Mouse (Mus musculus) MEL (cell line): Measurements from ENCODE around the gene Ptpn20. TPM values are rescaled to one million over a fixed set of nuclear protein-coding genes. Genes with fewer than 3 reads are reported as not detected.

Source experiments
- DNase-seq: peaks from one replicate; pipeline ENCODE4 v3.0.0; 2011; ENCODE audit warnings: low read depth, low spot score
- H3K27ac ChIP-seq: 2 replicates; pipeline ENCODE4 v1.5.1; 2012; ENCODE audit warnings: low read depth, mild to moderate bottlenecking, control low read depth, low read length, moderate library complexity; ENCODE audit not compliant: control insufficient read depth
- H3K27me3 ChIP-seq, 2 experiments: fragments of 150-350 bp in 1 of 2; sonication (generic) in 1 of 2; 2 replicates each; pipeline ENCODE4 v1.6.1; 2012; ENCODE audit warnings: low read length in 2 of 2, mild to moderate bottlenecking in 2 of 2, improper control_type of control experiment in 1 of 2, moderate library complexity in 1 of 2; ENCODE audit not compliant: insufficient read depth in 2 of 2, control insufficient read depth in 1 of 2
- H3K36me3 ChIP-seq, 2 experiments: 2 replicates each; pipeline ENCODE4 v1.6.1; 2012 to 2014; ENCODE audit warnings: low read length in 2 of 2, improper control_type of control experiment in 1 of 2, inconsistent platforms in 1 of 2, mild to moderate bottlenecking in 1 of 2; ENCODE audit not compliant: insufficient read depth in 2 of 2, control insufficient read depth in 1 of 2
- H3K4me1 ChIP-seq, 2 experiments: fragments of 150-350 bp in 1 of 2; sonication (generic) in 1 of 2; 2 replicates each; pipeline ENCODE4 v1.6.1; 2012; ENCODE audit warnings: low read length in 2 of 2, improper control_type of control experiment in 1 of 2, mild to moderate bottlenecking in 1 of 2; ENCODE audit not compliant: insufficient read depth in 2 of 2, control insufficient read depth in 1 of 2
- H3K4me3 ChIP-seq, 2 experiments: fragments of 150-350 bp in 1 of 2; sonication (generic) in 1 of 2; 2 replicates each; pipeline ENCODE4 v1.5.1; 2012; ENCODE audit warnings: low read depth in 2 of 2, low read length in 2 of 2, mild to moderate bottlenecking in 2 of 2, moderate library complexity in 2 of 2, control low read depth in 1 of 2, improper control_type of control experiment in 1 of 2; ENCODE audit not compliant: control insufficient read depth in 1 of 2, insufficient read depth in 1 of 2
- H3K79me2 ChIP-seq: 2 replicates; pipeline ENCODE4 v1.6.1; 2012; ENCODE audit warnings: mild to moderate bottlenecking, low read length, moderate library complexity; ENCODE audit not compliant: control insufficient read depth, poor library complexity, insufficient read depth
- H3K9ac ChIP-seq: 2 replicates; pipeline ENCODE4 v1.6.1; 2012; ENCODE audit warnings: low read depth, mild to moderate bottlenecking, control low read depth, low read length, moderate library complexity; ENCODE audit not compliant: control insufficient read depth, poor library complexity, severe bottlenecking
- H3K9me3 ChIP-seq: fragments of 150-350 bp; sonication (generic); replicated peaks from 2 replicates; pipeline ENCODE4 v1.6.1; 2012; ENCODE audit warnings: mild to moderate bottlenecking, low read length, improper control_type of control experiment, moderate library complexity; ENCODE audit not compliant: insufficient read depth
- BHLHE40 ChIP-seq: IDR thresholded peaks from 2 replicates; pipeline ENCODE4 v1.6.1; 2012; ENCODE audit warnings: low read depth, mild to moderate bottlenecking, inconsistent platforms, low read length, improper control_type of control experiment, borderline replicate concordance
- CHD1 ChIP-seq: IDR thresholded peaks from 2 replicates; pipeline ENCODE4 v1.6.1; 2012; ENCODE audit warnings: low read depth, mild to moderate bottlenecking, inconsistent platforms, low read length, improper control_type of control experiment
- E2F4 ChIP-seq: IDR thresholded peaks from 2 replicates; pipeline ENCODE4 v1.6.1; 2011; ENCODE audit warnings: low read depth, low read length, improper control_type of control experiment, borderline replicate concordance
- ELF1 ChIP-seq: IDR thresholded peaks from 2 replicates; pipeline ENCODE4 v1.6.1; 2014; ENCODE audit warnings: low read depth, mild to moderate bottlenecking, inconsistent platforms, low read length, improper control_type of control experiment, moderate library complexity
- MAFK ChIP-seq: IDR thresholded peaks from 2 replicates; pipeline ENCODE4 v1.6.1; 2011; ENCODE audit warnings: low read depth, mild to moderate bottlenecking, low read length, improper control_type of control experiment, borderline replicate concordance
- MYB ChIP-seq: IDR thresholded peaks from 2 replicates; pipeline ENCODE4 v1.6.1; 2011; ENCODE audit warnings: mild to moderate bottlenecking, low read depth, low read length, improper control_type of control experiment
- MYC ChIP-seq: IDR thresholded peaks from 2 replicates; pipeline ENCODE4 v1.6.1; 2011; ENCODE audit warnings: low read depth, mild to moderate bottlenecking, low read length, improper control_type of control experiment, moderate library complexity
- POLR2AphosphoS5 ChIP-seq: IDR thresholded peaks from 2 replicates; pipeline ENCODE4 v1.6.1; 2012; ENCODE audit warnings: low read depth, borderline replicate concordance, mild to moderate bottlenecking, inconsistent platforms, low read length, moderate library complexity, mixed read lengths
- RCOR1 ChIP-seq: IDR thresholded peaks from 2 replicates; pipeline ENCODE4 v1.6.1; 2012; ENCODE audit warnings: low read depth, mild to moderate bottlenecking, inconsistent platforms, low read length, improper control_type of control experiment
- TAL1 ChIP-seq: IDR thresholded peaks from 2 replicates; pipeline ENCODE4 v1.6.1; 2012; ENCODE audit warnings: mild to moderate bottlenecking, inconsistent platforms, low read length, moderate library complexity, mixed read lengths
- UBTF ChIP-seq: IDR thresholded peaks from 2 replicates; pipeline ENCODE4 v1.6.1; 2012; ENCODE audit warnings: low read depth, mild to moderate bottlenecking, inconsistent platforms, low read length, improper control_type of control experiment, moderate library complexity, borderline replicate concordance; ENCODE audit not compliant: insufficient read depth
- USF1 ChIP-seq: IDR thresholded peaks from 2 replicates; pipeline ENCODE4 v1.6.1; 2014; ENCODE audit warnings: low read depth, mild to moderate bottlenecking, inconsistent platforms, low read length, improper control_type of control experiment, moderate library complexity
- ZC3H11A ChIP-seq: IDR thresholded peaks from 2 replicates; pipeline ENCODE4 v1.6.1; 2012; ENCODE audit warnings: low read depth, mild to moderate bottlenecking, inconsistent platforms, low read length, improper control_type of control experiment
- ZKSCAN1 ChIP-seq: IDR thresholded peaks from 2 replicates; pipeline ENCODE4 v1.6.1; 2012; ENCODE audit warnings: low read depth, mild to moderate bottlenecking, inconsistent platforms, low read length, improper control_type of control experiment, moderate library complexity
- ZMIZ1 ChIP-seq: IDR thresholded peaks from 2 replicates; pipeline ENCODE4 v1.6.1; 2012; ENCODE audit warnings: low read depth, mild to moderate bottlenecking, inconsistent platforms, low read length, improper control_type of control experiment, moderate library complexity
- polyA plus RNA-seq, 2 experiments: library from polyadenylated mRNA; stranded (reverse) in 1 of 2; unstranded in 1 of 2; fragments of >175 nt in 1 of 2; fragments of >200 nt in 1 of 2; gene quantifications; 2 replicates each; pipeline versions ENCODE4 v1.2.1 to v1.2.4; 2012; ENCODE audit warnings: low replicate concordance in 2 of 2, low read depth in 1 of 2; ENCODE audit not compliant: insufficient read length in 2 of 2, insufficient read depth in 1 of 2, missing spikeins in 1 of 2
- total RNA-seq: library from RNA; depleted of rRNA; stranded (reverse); fragments of 300-350 nt; gene quantifications from 2 replicates; pipeline ENCODE4 v1.2.3, GENCODE M21; 2012; rRNA removed

The Ptpn20 gene
- total and polyA plus RNA-seq, 3 experiments, result not detected

DNA sequence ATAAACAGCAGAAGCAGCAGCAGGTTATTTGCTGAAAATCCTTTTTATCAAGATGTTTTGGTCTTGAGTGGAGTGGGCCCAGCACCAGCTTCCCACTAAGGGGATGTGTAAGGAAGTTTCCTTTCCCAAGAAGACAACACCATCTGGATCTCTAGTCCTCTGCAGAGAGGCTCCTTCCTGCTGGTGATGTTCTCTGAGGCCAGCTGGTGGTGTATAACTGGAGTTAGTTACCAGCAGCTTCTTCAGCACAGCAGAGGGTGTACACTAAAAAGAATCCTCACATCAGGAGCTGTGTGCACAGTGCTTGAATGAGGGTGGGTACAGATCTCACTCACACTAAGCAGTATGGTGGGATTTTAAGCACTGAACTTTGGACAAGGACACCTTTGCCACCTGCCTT, 100.0 kb downstream of the Ptpn20 start:
- Histone ChIP-seq H3K79me2 (no peaks in the 10 kb centered on the region), H3K4me1 (no peaks in the 10 kb centered on the region), H3K27me3 (no peaks in the 10 kb centered on the region), H3K9me3 (no peaks in the 10 kb centered on the region), H3K9ac (no peak overlapping the region), H3K4me3 (no peak overlapping the region), H3K36me3 (no peaks in the 10 kb centered on the region), H3K27ac (no peak overlapping the region)
- DNase-seq, result no peak
- TF ChIP-seq BHLHE40 (no peak), ZC3H11A (no peak), UBTF (no peak), CHD1 (no peak), MYB (no peak), ELF1 (no peak), MAFK (no peak), POLR2AphosphoS5 (no peak), ZKSCAN1 (no peak), MYC (no peak), TAL1 (no peak), USF1 (no peak), RCOR1 (no peak), E2F4 (no peak), ZMIZ1 (no peak)

Other genes starting within 250 kb of the Ptpn20 start
- gene Mapk8, start 142.0 kb upstream of the Ptpn20 start, total RNA-seq, result 27.5 and 29.2 TPM in 2 replicates
- 10 to 100 TPM in 1 of 2 experiments, not detected in 1; 47.5 TPM for gene Mapk8, start 142.0 kb upstream of the Ptpn20 start, polyA plus RNA-seq
- gene Frmpd2, start 117.5 kb upstream of the Ptpn20 start, total RNA-seq, result not detected in 2 replicates
- gene Frmpd2, start 117.5 kb upstream of the Ptpn20 start, polyA plus RNA-seq, result not detected